Mouse (Mus musculus) midbrain, embryonic 11.5 days (tissue): ENCODE measurements at regions not wholly inside any gene's neighbourhood (a gene's known extent, or its start where the extent isn't known, plus 50 kb on each side); places are given as distances from the start of the nearest gene placed in this dataset.
A peak's percentile ranks its signal among the peaks of the same experiment; 100 is the strongest.

Source experiments
- ATAC-seq: fragments of 200-750 bp; cut with Nextera tagmentation; 2 replicates; pipeline ENCODE4 v1.8.0; 2017; ENCODE audit warnings: moderate TSS enrichment, moderate library complexity; ENCODE audit not compliant: low FRiP score
- DNase-seq: peaks from one replicate; pipeline ENCODE4 v3.0.0; 2015; ENCODE audit warnings: low spot score; ENCODE audit errors: missing footprints
- H3K27ac ChIP-seq: fragments of 300-500 bp; sonication (generic); 2 replicates; pipeline ENCODE4 v1.5.1; 2014; ENCODE audit warnings: low read depth, low read length
- H3K27me3 ChIP-seq: fragments of 300-500 bp; sonication (generic); 2 replicates; pipeline ENCODE4 v1.6.1; 2014; ENCODE audit warnings: mild to moderate bottlenecking, low read length, moderate library complexity, mixed read lengths; ENCODE audit not compliant: control insufficient read depth, insufficient read depth
- H3K36me3 ChIP-seq: fragments of 300-500 bp; sonication (generic); 2 replicates; pipeline ENCODE4 v1.6.1; 2014; ENCODE audit warnings: mild to moderate bottlenecking, low read length, moderate library complexity, mixed read lengths; ENCODE audit not compliant: control insufficient read depth, insufficient read depth
- H3K4me1 ChIP-seq: fragments of 300-500 bp; sonication (generic); 2 replicates; pipeline ENCODE4 v1.6.1; 2014; ENCODE audit warnings: low read length; ENCODE audit not compliant: control insufficient read depth, insufficient read depth
- H3K4me2 ChIP-seq: fragments of 300-500 bp; sonication (generic); 2 replicates; pipeline ENCODE4 v1.6.1; 2014; ENCODE audit warnings: mild to moderate bottlenecking, moderate library complexity
- H3K4me3 ChIP-seq: fragments of 300-500 bp; sonication (generic); 2 replicates; pipeline ENCODE4 v1.5.1; 2014; ENCODE audit warnings: low read depth, low read length
- H3K9ac ChIP-seq: fragments of 300-500 bp; sonication (generic); 2 replicates; pipeline ENCODE4 v1.6.1; 2014; ENCODE audit warnings: low read length
- H3K9me3 ChIP-seq: fragments of 300-500 bp; sonication (generic); 2 replicates; pipeline ENCODE4 v1.6.1; 2016; ENCODE audit warnings: low read length; ENCODE audit not compliant: control insufficient read depth
- WGBS: fragments of 180-500 bp; shearing (Covaris S2); extraction: QIAGEN DNeasy Blood & Tissue Kit; methylation state at CpG from one replicate; pipeline ENCODE4 v1.1.7; 2014; 5-methylcytosine and 5-hydroxymethylcytosine counted together

- 89% methylated on average over 4 of the region's 4 CpGs for WGBS
These were observed 83.6 kb upstream of the Ngf start for GRCm38 (mm10) chr3:102386091-102386490.

GRCm38 (mm10) chr3:102384596-102384995 lies 85.1 kb upstream of the Ngf start:
- Histone ChIP-seq H3K9ac (no peak overlapping the region), H3K36me3 (no peaks in the 10 kb centered on the region), H3K27me3 (no peaks in the 10 kb centered on the region), H3K4me2 (no peak overlapping the region), H3K4me1 (no peaks in the 10 kb centered on the region), H3K27ac (no peak overlapping the region), H3K4me3 (no peak overlapping the region), H3K9me3 (no peaks in the 10 kb centered on the region)
- 85% methylated on average over 2 of the region's 2 CpGs for WGBS
- no peak for DNase-seq
- no peak for ATAC-seq

More at GRCm38 (mm10) chr3:102386091-102386490, 83.6 kb upstream of the Ngf start:
- Histone ChIP-seq H3K27me3 (no peaks in the 10 kb centered on the region), H3K27ac (no peak overlapping the region), H3K4me3 (no peak overlapping the region), H3K9me3 (no peaks in the 10 kb centered on the region), H3K4me2 (no peak overlapping the region), H3K9ac (no peak overlapping the region), H3K4me1 (no peaks in the 10 kb centered on the region), H3K36me3 (no peaks in the 10 kb centered on the region)
- ATAC-seq (no peak), DNase-seq (no peak)

DNA sequence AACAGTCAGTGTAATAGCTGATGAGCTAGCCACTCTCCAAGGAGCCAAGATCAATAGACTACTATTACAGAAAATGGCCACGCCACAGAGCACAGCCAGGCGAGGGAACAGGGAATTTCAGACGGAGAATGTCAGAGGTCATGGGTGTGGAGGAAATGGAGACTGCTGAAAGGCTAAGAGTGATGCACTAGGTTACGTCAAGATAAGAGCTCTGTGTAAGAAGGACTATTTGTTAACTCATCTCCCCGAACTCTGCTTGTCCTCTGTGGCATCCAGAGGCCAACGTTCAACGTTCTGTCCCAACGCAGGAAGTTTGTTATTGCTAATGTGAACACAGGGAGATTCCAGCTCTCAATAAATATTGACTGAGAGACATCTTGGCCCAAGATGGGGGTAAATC lies 86.0 kb upstream of the Ngf start:
- ATAC-seq, result no peak
- no peaks in the 10 kb centered on the region for H3K9me3 ChIP-seq
- no peak overlapping the region for H3K27ac ChIP-seq
- H3K27me3 ChIP-seq, result no peaks in the 10 kb centered on the region
- no peak overlapping the region for H3K4me3 ChIP-seq
- DNase-seq, result no peak
- H3K9ac ChIP-seq, result no peak overlapping the region
- H3K36me3 ChIP-seq, result no peaks in the 10 kb centered on the region
- no peak overlapping the region for H3K4me2 ChIP-seq
- no peaks in the 10 kb centered on the region for H3K4me1 ChIP-seq
- 85% methylated on average over 8 of the region's 8 CpGs for WGBS

DNA sequence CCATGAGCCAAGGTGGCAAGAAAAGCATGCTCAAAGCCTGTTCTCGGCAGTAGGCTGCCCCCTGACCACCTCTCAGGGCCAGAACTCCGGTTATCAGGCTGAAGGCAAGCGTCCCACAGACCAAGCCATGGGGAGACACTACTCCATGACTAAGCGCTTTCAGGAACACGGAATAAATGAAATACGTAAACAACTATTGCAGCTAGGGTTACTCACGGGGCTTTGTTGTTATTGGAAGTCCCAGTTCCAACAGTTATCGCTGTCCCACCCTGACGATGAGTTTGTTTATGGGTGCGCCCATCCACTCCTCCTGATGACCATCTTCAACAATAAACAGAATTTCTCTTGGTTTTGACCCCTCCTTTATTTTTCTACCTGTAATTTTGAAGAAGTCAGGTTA lies 88.0 kb upstream of the Ngf start:
- WGBS, result 93% methylated on average over 10 of the region's 10 CpGs
- Histone ChIP-seq H3K4me1 (no peaks in the 10 kb centered on the region), H3K36me3 (no peaks in the 10 kb centered on the region), H3K4me2 (no peak overlapping the region), H3K9me3 (no peaks in the 10 kb centered on the region), H3K9ac (no peak overlapping the region), H3K27me3 (no peaks in the 10 kb centered on the region), H3K4me3 (no peak overlapping the region), H3K27ac (no peak overlapping the region)
- DNase-seq (no peak), ATAC-seq (no peak)

- Histone ChIP-seq H3K9me3 (no peaks in the 10 kb centered on the region), H3K27me3 (peaks cover 2% of the 10 kb centered on the region; the same call in 1 of the 2 replicates), H3K9ac (no peak overlapping the region), H3K4me3 (no peak overlapping the region), H3K36me3 (no peaks in the 10 kb centered on the region), H3K27ac (no peak overlapping the region), H3K4me1 (no peaks in the 10 kb centered on the region), H3K4me2 (no peak overlapping the region)
- no peak for DNase-seq
- no peak for ATAC-seq
- WGBS, result 85% methylated on average over 5 of the region's 5 CpGs
These were observed 95.2 kb upstream of the Ngf start for GRCm38 (mm10) chr3:102374381-102375060.

- Histone ChIP-seq H3K9ac (no peak overlapping the region), H3K9me3 (no peaks in the 10 kb centered on the region), H3K36me3 (no peaks in the 10 kb centered on the region), H3K4me1 (no peaks in the 10 kb centered on the region), H3K27ac (no peak overlapping the region), H3K4me3 (no peak overlapping the region), H3K27me3 (peaks cover 18% of the 10 kb centered on the region), H3K4me2 (no peak overlapping the region)
- ATAC-seq, result no peak
- WGBS, result 78% methylated on average over 8 of the region's 8 CpGs
- DNase-seq, result no peak
These were observed 97.4 kb upstream of the Ngf start for GRCm38 (mm10) chr3:102372205-102372899.

DNA sequence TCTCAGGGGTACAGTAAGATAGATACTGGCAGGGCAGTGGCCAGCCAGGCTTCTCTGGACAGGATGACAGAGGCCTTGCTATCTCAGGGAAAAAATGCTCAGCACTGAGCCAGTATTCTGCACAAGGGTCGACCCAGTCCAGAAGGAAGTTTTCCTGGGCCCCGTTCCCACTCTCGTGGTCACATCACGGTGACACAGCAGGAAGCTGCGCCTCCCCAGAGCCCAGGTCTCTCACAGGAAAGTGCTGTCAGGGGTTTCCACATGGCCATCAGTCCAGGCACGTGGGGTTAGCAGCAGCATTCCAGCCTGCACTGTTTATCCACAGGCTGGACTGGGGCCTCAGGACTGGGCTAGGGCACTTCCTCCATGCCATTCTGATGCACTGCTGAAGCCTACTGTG lies 103.5 kb upstream of the Ngf start:
- H3K27me3 ChIP-seq, result peaks cover 62% of the 10 kb centered on the region
- ATAC-seq (no peak), DNase-seq (no peak)
- no peaks in the 10 kb centered on the region for H3K36me3 ChIP-seq
- WGBS, result 80% methylated on average over 6 of the region's 6 CpGs
- no peaks in the 10 kb centered on the region for H3K4me1 ChIP-seq
- H3K9me3 ChIP-seq, result no peaks in the 10 kb centered on the region
- no peak overlapping the region for H3K4me2 ChIP-seq
- H3K27ac ChIP-seq, result no peak overlapping the region
- H3K9ac ChIP-seq, result no peak overlapping the region
- H3K4me3 ChIP-seq, result no peak overlapping the region

- no peak for ATAC-seq
- Histone ChIP-seq H3K36me3 (no peaks in the 10 kb centered on the region), H3K9ac (no peak overlapping the region), H3K4me3 (no peak overlapping the region), H3K4me2 (no peak overlapping the region), H3K4me1 (no peaks in the 10 kb centered on the region), H3K27me3 (peaks cover 78% of the 10 kb centered on the region), H3K9me3 (no peaks in the 10 kb centered on the region), H3K27ac (no peak overlapping the region)
- no peak for DNase-seq
- WGBS, result 84% methylated on average over 5 of the region's 5 CpGs
These were observed 105.3 kb upstream of the Ngf start for GRCm38 (mm10) chr3:102364326-102364935.

- Histone ChIP-seq H3K9me3 (no peaks in the 10 kb centered on the region), H3K27me3 (peaks cover 91% of the 10 kb centered on the region), H3K9ac (no peak overlapping the region), H3K27ac (no peak overlapping the region), H3K4me1 (no peaks in the 10 kb centered on the region), H3K36me3 (no peaks in the 10 kb centered on the region), H3K4me3 (no peak overlapping the region), H3K4me2 (no peak overlapping the region)
- WGBS, result 83% methylated on average over 9 of the region's 9 CpGs
- ATAC-seq, result no peak
- peak; percentile 44 for DNase-seq
These were observed 108.9 kb upstream of the Ngf start for GRCm38 (mm10) chr3:102360732-102361280.
